Mouse (Mus musculus) gastrocnemius, adult 18-20 months (tissue): ENCODE measurements around the gene Bdp1. TPM values are rescaled to one million over a fixed set of nuclear protein-coding genes. Genes with fewer than 3 reads are reported as not detected.

Source experiments
- DNase-seq: peaks from one replicate; pipeline ENCODE4 v3.0.0; 2021; ENCODE audit warnings: low spot score
- total RNA-seq, 2 experiments: library from RNA; stranded (reverse); gene quantifications; 2 replicates each; pipeline ENCODE4 v1.2.3; 2021

Gene Bdp1
- total RNA-seq, 2 experiments from 2014 or later, result 14.3 to 15.3 TPM

DNA sequence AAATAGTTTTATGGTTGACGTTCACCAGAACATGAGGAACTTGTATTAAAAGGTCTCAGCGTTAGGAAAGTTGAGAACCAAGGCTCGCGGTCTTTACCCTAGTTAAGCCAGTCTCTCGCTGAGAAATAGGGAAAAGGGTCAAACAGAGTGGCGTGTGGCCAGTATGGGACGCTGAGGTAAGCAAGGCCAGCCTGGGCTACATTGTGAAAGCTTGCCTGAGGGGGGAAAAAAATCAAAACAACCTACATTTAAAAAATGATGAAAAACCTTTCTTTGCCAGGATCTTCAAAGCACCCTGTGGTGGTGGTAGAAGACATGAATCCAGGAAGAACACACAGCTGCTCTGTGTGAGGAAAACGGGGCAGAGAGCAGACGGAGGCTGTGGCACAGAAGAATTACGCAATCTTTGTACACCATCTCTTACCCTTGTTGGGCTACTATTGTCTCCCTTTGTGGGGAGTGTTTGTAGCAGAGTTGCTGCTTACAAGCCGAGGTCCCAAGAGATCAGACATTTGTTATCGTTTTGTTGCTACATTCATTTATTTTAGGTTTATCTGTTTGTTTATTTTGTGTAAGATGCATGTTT is 97.9 kb downstream of the Bdp1 start:
- no peak for DNase-seq

DNA sequence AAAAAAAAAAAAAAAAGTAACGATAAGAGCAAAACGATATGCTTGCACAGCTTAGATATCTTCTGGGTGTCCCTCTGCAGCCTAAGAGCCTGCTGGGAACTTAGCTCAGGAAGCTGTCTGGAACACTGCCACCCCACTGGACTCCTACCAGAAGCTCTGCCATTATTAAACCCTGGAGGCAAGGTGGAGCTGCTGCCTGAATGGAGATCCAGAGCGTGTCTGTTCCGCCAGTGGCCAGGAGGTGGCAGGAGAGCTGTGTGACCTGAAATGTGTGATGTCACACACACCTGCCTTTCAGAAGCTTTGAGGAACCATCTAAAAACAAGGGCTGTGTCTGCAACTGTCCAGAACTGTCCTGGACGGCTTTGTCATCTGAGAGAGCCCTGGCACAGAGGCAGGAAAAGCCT is 102.1 kb downstream of the Bdp1 start:
- peak; percentile 89 for DNase-seq

DNA sequence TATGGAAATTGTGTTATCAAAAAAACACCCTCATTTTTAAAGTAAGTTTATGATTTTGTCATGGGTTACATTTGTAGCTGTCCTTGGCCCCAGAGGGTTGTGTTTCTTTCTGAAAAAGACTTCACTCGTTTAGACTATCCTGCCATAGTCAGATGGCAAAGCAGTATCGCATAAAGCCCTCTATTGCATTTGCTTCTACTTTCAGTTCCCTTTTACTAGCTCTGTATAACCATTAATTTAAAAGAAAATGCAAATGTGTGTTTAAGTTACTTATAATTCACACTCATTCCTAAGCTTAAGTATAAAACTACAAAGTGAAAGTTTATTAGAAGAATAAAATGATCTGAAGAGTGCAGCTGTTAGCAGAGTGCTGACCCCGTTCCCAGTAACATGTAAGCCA is 104.8 kb downstream of the Bdp1 start:
- DNase-seq, result no peak

DNA sequence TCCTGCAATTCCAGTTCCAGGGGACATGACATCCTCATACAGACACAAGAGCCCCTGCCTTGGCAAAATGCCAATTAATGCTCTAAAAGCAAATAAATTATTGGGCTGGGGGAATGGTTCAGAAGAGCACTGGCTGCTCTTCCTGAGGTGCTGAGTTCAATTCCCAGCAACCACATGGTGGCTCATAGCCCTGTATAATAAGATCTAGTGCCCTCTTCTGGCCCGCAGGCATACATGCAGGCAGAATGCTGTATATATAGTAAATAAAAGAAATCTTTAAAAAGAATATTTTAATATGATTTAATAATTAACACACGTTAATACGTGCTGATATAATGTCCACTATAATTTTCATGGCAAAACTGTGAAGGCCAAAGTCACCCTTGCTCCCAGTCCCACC is 105.8 kb downstream of the Bdp1 start:
- no peak for DNase-seq

DNA sequence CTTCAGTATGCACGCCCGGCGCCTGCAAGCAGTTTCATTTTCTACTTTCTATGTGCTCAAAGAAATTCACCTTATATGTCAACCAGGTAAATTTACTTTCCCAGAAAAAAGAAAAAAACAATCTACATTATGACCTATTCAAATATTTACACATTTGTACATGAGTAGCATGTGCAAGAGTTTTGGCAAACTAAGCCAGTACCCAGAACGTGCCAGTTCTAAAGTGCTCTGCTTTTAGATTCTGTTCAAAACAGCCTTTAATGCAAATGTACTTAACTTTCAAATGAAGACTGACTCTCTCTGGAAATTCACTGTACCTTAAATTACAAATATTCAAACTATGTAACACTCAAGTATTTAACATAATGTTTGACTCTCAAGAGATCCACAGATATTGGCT is 114.3 kb downstream of the Bdp1 start:
- no peak for DNase-seq

DNA sequence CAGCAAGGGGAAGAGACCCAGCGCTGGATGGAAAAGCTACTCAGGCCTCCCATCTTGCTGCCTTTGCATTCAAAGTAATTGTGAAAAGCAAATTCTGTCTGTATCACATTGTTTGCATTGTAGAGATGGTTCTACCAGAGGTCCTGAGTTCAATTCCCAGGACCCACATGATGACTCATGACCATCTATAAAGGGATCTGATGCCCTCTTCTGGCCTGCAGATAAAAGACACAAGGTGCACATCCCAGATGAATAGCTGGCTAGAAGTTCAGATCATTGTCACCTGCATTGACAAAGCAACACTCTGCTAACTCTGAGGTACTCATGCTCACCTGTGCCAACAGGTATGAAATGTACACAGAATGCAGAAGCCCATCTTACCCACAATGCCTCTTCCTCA is 120.5 kb downstream of the Bdp1 start:
- no peak for DNase-seq

DNA sequence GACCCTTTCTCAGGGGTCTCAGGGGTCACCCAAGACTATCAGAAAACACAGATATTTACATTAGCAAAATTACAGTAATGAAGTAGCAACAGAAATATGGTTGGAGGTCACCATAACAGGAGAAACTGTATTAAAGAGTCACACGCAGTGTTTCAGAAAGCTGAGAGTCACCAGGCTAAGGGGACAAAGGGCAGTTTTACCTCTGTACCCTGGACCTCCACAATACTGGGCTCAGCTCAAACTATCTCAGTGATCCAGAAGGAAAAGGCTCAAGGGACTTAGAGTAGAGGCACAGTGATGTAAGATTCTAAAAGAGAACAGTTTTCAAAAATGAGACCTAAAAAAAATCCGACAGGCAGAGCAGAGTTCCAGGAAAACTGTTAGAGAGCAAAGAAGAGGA is 124.5 kb downstream of the Bdp1 start:
- no peak for DNase-seq

DNA sequence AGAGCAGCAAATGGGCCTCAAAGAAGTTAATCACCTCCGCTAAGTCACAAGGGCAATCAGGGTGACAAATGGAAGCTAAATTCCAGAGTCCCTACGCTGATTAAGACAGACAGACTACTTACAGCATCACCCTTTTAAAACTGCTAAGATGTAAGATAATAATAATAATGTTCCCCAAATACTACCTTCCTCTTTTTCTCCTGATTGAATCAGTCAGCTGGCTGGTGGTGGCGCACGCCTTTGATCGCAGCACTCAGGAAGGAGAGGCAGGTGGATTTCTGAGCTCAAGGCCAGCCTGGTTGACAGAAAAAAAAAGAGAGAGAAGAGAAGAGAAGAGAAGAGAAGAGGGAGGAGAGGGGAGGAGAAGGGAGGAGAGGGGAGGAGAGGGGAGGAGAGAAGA is 133.8 kb downstream of the Bdp1 start:
- DNase-seq, result no peak

Other genes with a start within 250 kb of the Bdp1 start
- gene Cartpt, start 203.0 kb downstream of the Bdp1 start, total RNA-seq, result not detected
- gene Mccc2, start 88.4 kb downstream of the Bdp1 start, total RNA-seq, result 10 to 100 TPM; 29.2 to 33.6 TPM
- gene Serf1, start 3.9 kb upstream of the Bdp1 start, total RNA-seq, result 1 to 10 TPM; 7.9 to 8.7 TPM
- 10 to 100 TPM; 13.4 to 14.6 TPM for gene Smn1, start 20.8 kb upstream of the Bdp1 start, total RNA-seq
- under 1 TPM; 0.14 TPM for gene Naip2, start 98.0 kb upstream of the Bdp1 start, total RNA-seq
- gene Naip5, start 142.3 kb upstream of the Bdp1 start, total RNA-seq, result under 1 TPM in 1 of 2 experiments, not detected in 1; 0.14 TPM
- gene Naip6, start 213.6 kb upstream of the Bdp1 start, total RNA-seq, result under 1 TPM; 0.07 TPM